Mouse (Mus musculus) neural tube, embryonic 11.5 days (tissue): ENCODE measurements at regions not wholly inside any gene's neighbourhood (a gene's known extent, or its start where the extent isn't known, plus 50 kb on each side); places are given as distances from the start of the nearest gene placed in this dataset.

Experiments
- ATAC-seq: fragments of 200-750 bp; cut with Nextera tagmentation; 2 replicates; pipeline ENCODE4 v1.8.0; 2017; ENCODE audit warnings: moderate number of reproducible peaks, mild to moderate bottlenecking, moderate TSS enrichment, moderate library complexity; ENCODE audit not compliant: insufficient read depth, low FRiP score, low TSS enrichment
- DNase-seq: peaks from one replicate; pipeline ENCODE4 v3.0.0-alpha.2; 2015; ENCODE audit warnings: low spot score
- H3K27ac ChIP-seq: fragments of 300-500 bp; sonication (generic); 2 replicates; pipeline ENCODE4 v1.5.1; 2014; ENCODE audit warnings: low read depth, mild to moderate bottlenecking, low read length
- H3K27me3 ChIP-seq: fragments of 300-500 bp; sonication (generic); 2 replicates; pipeline ENCODE4 v1.6.1; 2014; ENCODE audit warnings: mild to moderate bottlenecking, low read length, mixed read lengths; ENCODE audit not compliant: control insufficient read depth, insufficient read depth
- H3K36me3 ChIP-seq: fragments of 300-500 bp; sonication (generic); 2 replicates; pipeline ENCODE4 v1.6.1; 2014; ENCODE audit warnings: mild to moderate bottlenecking, low read length, moderate library complexity, mixed read lengths; ENCODE audit not compliant: control insufficient read depth, insufficient read depth
- H3K4me1 ChIP-seq: fragments of 300-500 bp; sonication (generic); 2 replicates; pipeline ENCODE4 v1.6.1; 2014; ENCODE audit warnings: low read length, mixed read lengths; ENCODE audit not compliant: control insufficient read depth, insufficient read depth
- H3K4me2 ChIP-seq: fragments of 300-500 bp; sonication (generic); 2 replicates; pipeline ENCODE4 v1.6.1; 2014; ENCODE audit warnings: low read depth, mild to moderate bottlenecking, moderate library complexity
- H3K4me3 ChIP-seq: fragments of 300-500 bp; sonication (generic); 2 replicates; pipeline ENCODE4 v1.5.1; 2014; ENCODE audit warnings: low read depth, low read length
- H3K9ac ChIP-seq: fragments of 300-500 bp; sonication (generic); 2 replicates; pipeline ENCODE4 v1.6.1; 2014; ENCODE audit warnings: mild to moderate bottlenecking, low read length
- H3K9me3 ChIP-seq: fragments of 300-500 bp; sonication (generic); 2 replicates; pipeline ENCODE4 v1.6.1; 2016; ENCODE audit warnings: low read length; ENCODE audit not compliant: control insufficient read depth
- WGBS: fragments of 180-500 bp; shearing (Covaris S2); extraction: QIAGEN DNeasy Blood & Tissue Kit; methylation state at CpG from one replicate; pipeline ENCODE4 v1.1.7; 2014; 5-methylcytosine and 5-hydroxymethylcytosine counted together

- Histone ChIP-seq H3K9ac (no peak overlapping the region), H3K4me3 (no peak overlapping the region), H3K4me1 (no peaks in the 10 kb centered on the region; the same call in 1 of the 2 replicates), H3K27ac (no peak overlapping the region), H3K9me3 (no peaks in the 10 kb centered on the region), H3K36me3 (no peaks in the 10 kb centered on the region), H3K4me2 (no peak overlapping the region), H3K27me3 (no peaks in the 10 kb centered on the region)
- DNase-seq (no peak), ATAC-seq (no peak)
- WGBS: 85% methylated on average over 9 of the region's 9 CpGs
Measured at GRCm38 (mm10) chr17:47296709-47297450, 71.8 kb upstream of the Mrps10 start.

- no peaks in the 10 kb centered on the region for H3K36me3 ChIP-seq
- H3K27me3 ChIP-seq: no peaks in the 10 kb centered on the region
- no peaks in the 10 kb centered on the region for H3K9me3 ChIP-seq
- H3K4me2 ChIP-seq: no peak overlapping the region
- DNase-seq: no peak
- WGBS: 76% methylated on average over 17 of the region's 17 CpGs
- H3K4me3 ChIP-seq: no peak overlapping the region
- no peak for ATAC-seq
- H3K9ac ChIP-seq: no peak overlapping the region
- no peaks in the 10 kb centered on the region; the same call in 1 of the 2 replicates for H3K4me1 ChIP-seq
- no peak overlapping the region for H3K27ac ChIP-seq
Measured at GRCm38 (mm10) chr17:47295315-47296011, 73.2 kb upstream of the Mrps10 start.

- Histone ChIP-seq H3K36me3 (no peaks in the 10 kb centered on the region), H3K4me3 (no peak overlapping the region), H3K4me2 (no peak overlapping the region), H3K4me1 (no peaks in the 10 kb centered on the region; the same call in 1 of the 2 replicates), H3K9ac (no peak overlapping the region), H3K27ac (no peak overlapping the region), H3K27me3 (no peaks in the 10 kb centered on the region), H3K9me3 (no peaks in the 10 kb centered on the region)
- DNase-seq (no peak), ATAC-seq (no peak)
- WGBS: 72% methylated on average over 5 of the region's 5 CpGs
Measured at GRCm38 (mm10) chr17:47294091-47294534, 74.6 kb upstream of the Mrps10 start.

- Histone ChIP-seq H3K4me1 (no peaks in the 10 kb centered on the region; the same call in 1 of the 2 replicates), H3K27ac (no peak overlapping the region), H3K27me3 (no peaks in the 10 kb centered on the region), H3K9me3 (no peaks in the 10 kb centered on the region), H3K36me3 (no peaks in the 10 kb centered on the region), H3K9ac (no peak overlapping the region), H3K4me3 (no peak overlapping the region), H3K4me2 (no peak overlapping the region)
- DNase-seq (no peak), ATAC-seq (no peak)
- WGBS: 95% methylated on average over 8 of the region's 8 CpGs
Measured at GRCm38 (mm10) chr17:47293178-47293577, 75.5 kb upstream of the Mrps10 start.

GRCm38 (mm10) chr17:47291558-47291957 lies 77.1 kb upstream of the Mrps10 start:
- no peak overlapping the region for H3K4me2 ChIP-seq
- no peak overlapping the region for H3K9ac ChIP-seq
- no peak overlapping the region for H3K4me3 ChIP-seq
- H3K9me3 ChIP-seq: no peaks in the 10 kb centered on the region
- no peak overlapping the region for H3K27ac ChIP-seq
- no peak for ATAC-seq
- WGBS: 96% methylated on average over 1 of the region's 1 CpGs
- H3K4me1 ChIP-seq: no peaks in the 10 kb centered on the region; the same call in 1 of the 2 replicates
- peaks cover 2% of the 10 kb centered on the region for H3K36me3 ChIP-seq
- no peak for DNase-seq
- H3K27me3 ChIP-seq: no peaks in the 10 kb centered on the region

GRCm38 (mm10) chr17:47285616-47286015 lies 83.1 kb upstream of the Mrps10 start:
- H3K36me3 ChIP-seq: peaks cover 2% of the 10 kb centered on the region
- no peaks in the 10 kb centered on the region for H3K9me3 ChIP-seq
- WGBS: 94% methylated on average over 10 of the region's 10 CpGs
- H3K4me2 ChIP-seq: no peak overlapping the region
- no peak overlapping the region for H3K9ac ChIP-seq
- H3K27me3 ChIP-seq: no peaks in the 10 kb centered on the region
- H3K4me1 ChIP-seq: no peaks in the 10 kb centered on the region
- no peak for ATAC-seq
- DNase-seq: no peak
- no peak overlapping the region for H3K27ac ChIP-seq
- no peak overlapping the region for H3K4me3 ChIP-seq

- ATAC-seq (no peak), DNase-seq (no peak)
- no peak overlapping the region for H3K4me2 ChIP-seq
- no peak overlapping the region for H3K27ac ChIP-seq
- H3K27me3 ChIP-seq: no peaks in the 10 kb centered on the region
- H3K9me3 ChIP-seq: no peaks in the 10 kb centered on the region
- 87% methylated on average over 11 of the region's 11 CpGs for WGBS
- no peaks in the 10 kb centered on the region for H3K4me1 ChIP-seq
- no peak overlapping the region for H3K4me3 ChIP-seq
- no peak overlapping the region for H3K9ac ChIP-seq
- H3K36me3 ChIP-seq: peaks cover 2% of the 10 kb centered on the region
Measured at GRCm38 (mm10) chr17:47284236-47284635, 84.5 kb upstream of the Mrps10 start.

- Histone ChIP-seq H3K9ac (no peak overlapping the region), H3K4me3 (no peak overlapping the region), H3K4me2 (no peak overlapping the region), H3K27ac (no peak overlapping the region), H3K36me3 (peaks cover 2% of the 10 kb centered on the region), H3K27me3 (no peaks in the 10 kb centered on the region), H3K9me3 (no peaks in the 10 kb centered on the region), H3K4me1 (no peaks in the 10 kb centered on the region)
- WGBS: 89% methylated on average over 4 of the region's 4 CpGs
- ATAC-seq (no peak), DNase-seq (no peak)
Measured at GRCm38 (mm10) chr17:47283158-47283557, 85.5 kb upstream of the Mrps10 start.

- Histone ChIP-seq H3K4me1 (no peaks in the 10 kb centered on the region), H3K27me3 (no peaks in the 10 kb centered on the region), H3K9ac (no peak overlapping the region), H3K27ac (no peak overlapping the region), H3K4me3 (no peak overlapping the region), H3K4me2 (no peak overlapping the region), H3K9me3 (no peaks in the 10 kb centered on the region), H3K36me3 (peaks cover 2% of the 10 kb centered on the region)
- WGBS: 51% methylated on average over 3 of the region's 3 CpGs
- DNase-seq: no peak
- ATAC-seq: no peak
Measured at GRCm38 (mm10) chr17:47282476-47282875, 86.2 kb upstream of the Mrps10 start.
